Mouse (Mus musculus): Measurements from ENCODE around the gene Srpx2. TPM values are rescaled to one million over a fixed set of nuclear protein-coding genes. Genes with fewer than 3 reads are reported as not detected.

Gene Srpx2
- polyA plus RNA-seq, 1 experiment from 2014 or later, result 10.9 TPM

DNA sequence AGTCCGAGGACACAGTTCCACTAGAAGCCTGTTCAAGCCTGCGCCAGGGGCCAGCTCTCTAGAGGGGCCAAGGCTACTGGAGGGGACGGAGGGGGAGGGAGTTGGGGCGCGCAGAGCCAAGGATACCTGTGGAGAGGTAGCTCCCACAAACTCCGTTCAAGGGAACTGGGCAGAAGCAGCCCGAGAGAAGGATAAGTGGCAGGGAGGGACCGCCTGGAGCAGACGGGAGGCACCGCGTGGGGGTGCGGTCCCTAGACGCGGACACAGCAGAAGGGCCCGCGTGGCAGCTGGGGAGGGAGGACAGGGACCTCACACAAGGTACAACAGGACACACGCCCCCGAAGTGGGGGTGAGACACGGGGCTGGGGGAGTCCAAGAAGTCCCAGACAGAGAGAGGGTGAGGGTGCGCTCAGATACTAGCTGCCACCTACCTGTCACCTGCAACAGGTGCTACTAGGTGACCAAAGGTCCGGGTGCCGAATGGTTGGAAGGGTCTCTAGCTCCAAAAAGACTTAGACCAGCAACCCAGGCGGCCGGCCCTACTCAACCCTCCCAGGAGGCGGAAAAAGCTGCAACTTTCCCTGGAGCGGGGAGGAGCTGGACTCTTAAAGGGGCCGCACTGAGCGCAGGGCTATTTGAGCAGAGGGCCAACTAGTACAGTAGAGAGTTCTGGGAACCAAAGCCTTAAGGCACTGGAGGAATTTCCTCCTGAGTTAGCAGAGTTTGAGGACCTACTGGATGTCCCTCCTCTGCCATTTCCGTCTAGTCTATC lies 73.2 kb downstream of the Srpx2 start, which contains the start of gene Sytl4:
Gene Sytl4 (minus strand): TSS at position 582 of the 772 bp plus-strand sequence.
- DNase-seq (ENCODE audit: low spot score) (peak; percentile 56), ATAC-seq (replicated peaks; ENCODE audit: low FRiP score, low TSS enrichment, low read depth) (peak; percentile 60)
- WGBS, result 19% methylated on average over 28 of the region's 29 CpGs
- Histone ChIP-seq H3K4me1 (replicated peaks; ENCODE audit: control insufficient read depth, insufficient read depth, low read length) (no peaks in the 10 kb centered on the region), H3K4me3 (ENCODE audit: low read depth, low read length) (peak within 1 kb of the TSS; percentile 41), H3K27ac (ENCODE audit: low read depth) (no peak within 1 kb of the TSS), H3K9me3 (ENCODE audit: control insufficient read depth, low read length) (no peaks in the 10 kb centered on the region), H3K36me3 (ENCODE audit: control insufficient read depth, insufficient read depth, low read length) (no peaks in the 10 kb centered on the region), H3K4me2 (ENCODE audit: low read length) (peak within 1 kb of the TSS; percentile 63), H3K27me3 (replicated peaks; ENCODE audit: control insufficient read depth, insufficient read depth, low read length) (0 out of 2 replicates have a peak, but pooled peaks cover 8% of the 10 kb centered on the region), H3K9ac (ENCODE audit: low read length) (peak within 1 kb of the TSS; percentile 34; the same call in 1 of the 2 replicates)

Other genes with a start within 250 kb of the Srpx2 start
- gene Pcdh19, start 219.4 kb upstream of the Srpx2 start, polyA plus RNA-seq (2014; fragmentation: Nextera tagmentation; extraction: Ambion mirVana), result 2.0 and 3.0 TPM in 2 replicates
- 2.5 and 2.6 TPM in 2 replicates for gene Tnmd, start 57.4 kb upstream of the Srpx2 start, polyA plus RNA-seq (2014; fragmentation: Nextera tagmentation; extraction: Ambion mirVana)
- gene Tspan6, start 10.0 kb upstream of the Srpx2 start, polyA plus RNA-seq (2014; fragmentation: Nextera tagmentation; extraction: Ambion mirVana), result 127 and 144 TPM in 2 replicates
- gene Sytl4, start 73.4 kb downstream of the Srpx2 start, polyA plus RNA-seq (2014; fragmentation: Nextera tagmentation; extraction: Ambion mirVana), result 2.7 and 3.4 TPM in 2 replicates
- 50.9 and 53.5 TPM in 2 replicates for gene Cstf2, start 150.8 kb downstream of the Srpx2 start, polyA plus RNA-seq (2014; fragmentation: Nextera tagmentation; extraction: Ambion mirVana)